Mouse (Mus musculus): ENCODE measurements around the gene Faiml.

- no peak for TF ChIP-seq CTCF (IDR thresholded peaks at IDR 0.05; ENCODE audit: control insufficient read depth, insufficient read depth, low read length)
- no peak for TF ChIP-seq POLR2A (IDR thresholded peaks at IDR 0.05; ENCODE audit: borderline replicate concordance, control insufficient read depth, low read depth, low read length)
Measured at GRCm38 (mm10) chr9:99256821-99257220, 19.8 kb upstream of the Faiml start.

Measured in bone marrow, adult 2 months (tissue).